Mouse (Mus musculus) embryonic stem cell, embryonic (primary cell): ENCODE data around the gene Cd300a.

ENCODE experiments used
- CTCF ChIA-PET, 4 experiments: fragments of 300-600 bp in 2 of 4; fragments of 350-600 bp in 2 of 4; sonication (Branson Sonifier 250); formaldehyde crosslinking; loops; one replicate each; lab custom pipeline; 2022; ENCODE audit warnings: inconsistent platforms in 2 of 4; lab: Charles Lee
- POLR2A ChIA-PET, 4 experiments: fragments of 300-600 bp in 2 of 4; fragments of 350-600 bp in 2 of 4; sonication (Branson Sonifier 250); formaldehyde crosslinking; loops; one replicate each; lab custom pipeline; 2022; ENCODE audit warnings: antibody characterized with exemption in 4 of 4, inconsistent platforms in 1 of 4; lab: Charles Lee

The Cd300a gene

DNA sequence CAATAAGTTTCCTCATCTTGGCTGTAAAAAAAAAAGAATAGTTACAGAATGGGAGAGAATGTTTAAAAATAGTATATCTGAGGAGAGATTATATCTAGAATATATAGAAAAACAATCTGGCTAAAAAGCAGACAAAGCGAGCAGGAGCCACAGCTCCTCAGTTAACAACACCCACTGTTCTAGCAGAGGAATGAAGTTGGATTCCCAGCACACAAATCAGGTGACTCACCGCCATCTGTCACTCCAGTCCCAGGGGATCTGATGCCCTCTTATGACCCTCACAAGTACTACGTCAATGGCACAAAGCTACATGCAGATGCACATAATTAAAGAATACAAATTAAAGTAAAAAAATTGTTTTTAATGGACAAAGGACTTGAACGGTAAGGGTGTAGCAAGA lies 32.6 kb downstream of the Cd300a start:
- POLR2A ChIA-PET: interaction anchor here in 1 of 4 experiments (1.2 kb wide), 1 partner anchor 182 kb away, joined by 3 read pairs; no protein-coding TSS in a partner anchor
- CTCF ChIA-PET: interaction anchor here (0.6 to 1.6 kb wide), 6 partner anchors 9 to 127 kb away, joined by 3 to 10 read pairs (median 4); no protein-coding TSS in a partner anchor

DNA sequence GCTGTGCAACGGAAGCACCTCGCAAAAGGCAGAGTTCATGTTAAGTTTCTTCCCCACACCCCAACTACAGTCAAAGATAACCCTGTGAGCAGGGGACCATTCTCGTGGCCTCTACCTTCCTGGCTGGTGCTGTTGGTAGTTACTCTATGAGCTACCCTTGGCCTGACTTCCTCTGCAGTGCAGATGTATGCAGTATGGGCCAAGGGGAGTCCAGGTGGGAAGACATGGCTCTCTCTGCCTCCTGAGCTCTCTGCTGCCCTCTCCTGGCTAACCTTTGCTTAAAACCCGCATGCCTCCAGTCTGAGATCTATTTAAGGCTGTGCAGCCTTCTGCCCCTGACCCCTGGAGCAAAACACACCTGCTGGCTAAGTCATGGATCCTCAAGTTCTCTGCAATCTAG lies 34.1 kb downstream of the Cd300a start:
- POLR2A ChIA-PET: interaction anchor here in 2 of 4 experiments (0.7 to 1.2 kb wide), 4 partner anchors 94 to 187 kb away, joined by 3 read pairs; no protein-coding TSS in a partner anchor

GRCm38 (mm10) chr11:114929581-114929980 lies 39.7 kb downstream of the Cd300a start:
- ChIA-PET POLR2A (no interaction called here), CTCF (no interaction called here)

More for the DNA sequence above, 34.1 kb downstream of the Cd300a start:
- CTCF ChIA-PET: interaction anchor here (0.5 to 2.0 kb wide), 38 partner anchors 9 to 324 kb away, joined by 3 to 18 read pairs (median 3); partner anchors contain the start of genes Cd300lb (in 3 of the 4) and Rpl38 (in 1 of the 4)

- POLR2A ChIA-PET: no interaction called here
- CTCF ChIA-PET: no interaction called here
Measured at GRCm38 (mm10) chr11:114931041-114931440, 41.2 kb downstream of the Cd300a start.

- ChIA-PET POLR2A (interaction anchor here in 1 of 4 experiments (0.6 kb wide), 1 partner anchor 28 kb away, joined by 3 read pairs; no protein-coding TSS in a partner anchor), CTCF (interaction anchor here (0.6 to 2.5 kb wide), 11 partner anchors 9 to 710 kb away, joined by 3 to 13 read pairs (median 3); no protein-coding TSS in a partner anchor)
Measured at GRCm38 (mm10) chr11:114933591-114933990, 43.8 kb downstream of the Cd300a start.

- POLR2A ChIA-PET: no interaction called here
- CTCF ChIA-PET: interaction anchor here (0.6 to 2.5 kb wide), 11 partner anchors 10 to 213 kb away, joined by 3 to 13 read pairs (median 3); no protein-coding TSS in a partner anchor
Measured at GRCm38 (mm10) chr11:114934144-114934543, 44.3 kb downstream of the Cd300a start, which contains the start of gene Cd300lb. Cd300lb (minus strand) TSS chr11:114934386.
